Mouse (Mus musculus): ENCODE measurements around the gene Pwwp2a.

Gene Pwwp2a

DNA sequence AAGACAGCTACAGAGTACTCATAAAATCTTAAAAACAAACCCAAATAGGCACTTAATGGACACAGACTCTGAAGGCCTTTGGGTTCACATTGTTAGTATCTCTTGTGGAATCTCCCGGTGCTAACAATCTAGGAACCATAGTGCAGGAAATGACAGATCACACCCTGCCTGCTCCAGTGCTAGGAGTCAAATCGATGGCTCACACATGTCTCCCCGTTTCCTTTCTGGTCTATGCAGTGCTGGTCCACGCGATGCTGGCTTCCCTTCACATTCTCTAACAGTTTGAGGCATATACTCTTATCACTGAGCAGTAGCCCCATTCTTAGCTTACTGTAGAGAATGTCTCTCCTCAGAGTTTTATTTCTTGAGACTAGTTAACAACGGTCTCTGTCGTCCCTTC, 46.0 kb downstream of the Pwwp2a start:
- DNase-seq (ENCODE audit: low spot score in 2 of 2): no peak

DNA sequence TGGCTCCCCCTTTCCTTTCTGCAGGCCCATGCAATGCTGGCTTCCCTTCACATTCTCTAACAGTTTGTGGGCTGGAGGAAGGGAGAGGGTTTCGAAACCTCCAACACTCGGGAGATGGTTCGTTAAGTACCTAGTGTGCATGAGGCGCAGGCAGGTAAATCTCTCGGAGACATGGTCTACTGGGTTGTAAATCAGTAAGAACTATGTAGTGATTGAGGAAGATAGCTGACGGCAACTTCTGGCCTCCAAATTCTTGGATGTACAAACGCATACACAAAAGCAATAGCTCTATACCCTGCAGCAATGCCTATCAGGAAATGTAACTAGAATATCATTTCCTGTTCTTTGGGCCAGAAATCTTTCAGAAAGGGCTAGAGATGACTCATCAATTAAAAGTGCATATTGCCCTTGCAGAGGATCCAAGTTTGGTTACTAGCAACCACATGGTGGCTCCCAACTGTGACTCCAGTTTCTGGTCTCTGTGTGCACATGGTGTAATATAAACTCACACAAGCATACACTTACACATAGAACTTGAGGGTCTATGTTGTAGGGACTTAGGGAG, 47.0 kb downstream of the Pwwp2a start:
- DNase-seq (ENCODE audit: low spot score in 2 of 2): no peak

DNA sequence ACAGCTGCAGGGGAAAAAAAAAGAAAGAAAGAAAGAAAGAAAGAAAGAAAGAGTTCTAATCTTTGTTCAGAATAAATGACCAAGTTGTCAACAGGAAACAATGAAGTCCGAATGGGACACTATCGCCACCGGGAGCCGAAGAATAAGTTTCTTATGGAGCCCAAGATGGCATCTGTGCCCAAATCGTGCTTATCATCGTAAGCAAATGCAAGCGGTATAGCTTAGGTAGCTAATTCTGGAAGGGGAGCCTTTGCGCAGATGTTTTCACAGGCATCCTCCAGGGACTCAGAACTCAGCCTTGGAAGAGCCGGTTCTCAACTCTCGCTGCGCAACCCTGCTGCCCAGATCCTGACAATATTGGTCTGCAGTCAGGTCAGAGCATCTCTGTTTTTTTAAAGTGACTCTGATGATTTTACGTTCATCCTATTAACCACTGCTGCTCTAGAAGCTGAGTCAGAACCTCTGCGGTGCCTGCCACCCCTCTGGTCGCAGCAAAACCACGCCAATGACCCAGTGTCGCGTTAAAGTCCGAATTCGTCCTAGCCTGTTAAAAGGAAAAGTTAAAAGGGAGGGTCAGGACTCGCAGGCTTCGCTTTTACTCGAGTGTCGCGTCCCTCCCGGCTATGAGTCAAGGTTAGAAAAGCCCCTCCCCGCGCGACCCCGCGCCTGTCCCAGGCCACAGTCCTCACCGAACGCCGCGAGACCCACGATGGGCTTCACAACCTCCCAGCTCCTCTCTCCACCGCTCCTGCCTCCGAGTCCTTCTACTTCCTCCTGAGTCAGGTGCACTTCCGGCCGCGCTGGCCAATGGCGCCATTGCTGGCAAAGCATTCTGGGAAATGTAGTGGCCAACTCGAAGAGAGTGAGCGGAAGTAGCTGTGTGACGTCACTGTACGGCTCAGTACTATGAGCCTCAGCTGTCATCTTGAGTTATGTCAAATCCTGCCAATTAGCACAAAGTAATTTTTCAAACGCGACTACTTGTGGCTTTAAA, 65.7 kb downstream of the Pwwp2a start, which contains the start of gene Ttc1:
Ttc1 (minus strand) TSS at position 776 of the 994 bp plus-strand sequence.
- peak; percentile 91 to 93 for DNase-seq (ENCODE audit: low spot score in 2 of 2)

DNA sequence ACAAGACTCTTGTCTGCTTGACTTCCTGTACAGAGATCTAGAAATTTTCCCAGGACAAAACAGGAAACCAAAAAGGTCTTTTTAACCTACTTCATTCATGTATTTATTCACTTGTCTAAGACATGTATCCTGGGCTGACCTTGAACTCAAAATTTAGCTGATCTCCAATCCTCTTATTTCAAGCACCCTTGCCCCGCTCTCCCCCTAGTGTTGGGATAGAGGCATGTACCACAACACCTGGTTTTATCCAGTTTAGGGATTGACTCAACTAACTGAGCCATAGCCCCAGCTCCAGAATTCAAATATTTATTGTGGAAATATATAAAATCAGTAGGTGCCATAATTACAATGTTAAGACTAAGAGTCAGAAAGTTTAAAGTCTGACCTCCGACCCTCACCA, 69.7 kb downstream of the Pwwp2a start:
- DNase-seq (ENCODE audit: low spot score in 2 of 2): no peak

DNA sequence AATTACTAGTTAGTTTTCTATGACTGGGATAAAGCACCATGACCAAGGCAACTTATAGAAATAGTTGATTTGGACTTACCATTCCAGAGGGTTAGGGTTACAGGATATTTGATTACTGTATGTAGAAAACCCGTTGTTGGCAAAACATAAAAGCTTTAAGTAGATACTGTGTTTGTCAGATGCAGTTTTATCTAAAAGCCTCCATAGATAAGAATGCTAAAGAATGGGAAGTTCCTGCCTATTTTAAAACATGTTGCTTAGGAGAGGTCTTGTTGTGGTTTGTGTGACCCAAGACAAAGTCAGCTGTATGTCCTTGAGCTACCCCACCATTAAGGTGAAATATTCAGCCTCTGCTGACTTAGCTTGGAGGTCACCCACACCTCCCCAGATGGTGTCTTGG, 72.8 kb downstream of the Pwwp2a start:
- no peak for DNase-seq (ENCODE audit: low spot score in 2 of 2)

DNA sequence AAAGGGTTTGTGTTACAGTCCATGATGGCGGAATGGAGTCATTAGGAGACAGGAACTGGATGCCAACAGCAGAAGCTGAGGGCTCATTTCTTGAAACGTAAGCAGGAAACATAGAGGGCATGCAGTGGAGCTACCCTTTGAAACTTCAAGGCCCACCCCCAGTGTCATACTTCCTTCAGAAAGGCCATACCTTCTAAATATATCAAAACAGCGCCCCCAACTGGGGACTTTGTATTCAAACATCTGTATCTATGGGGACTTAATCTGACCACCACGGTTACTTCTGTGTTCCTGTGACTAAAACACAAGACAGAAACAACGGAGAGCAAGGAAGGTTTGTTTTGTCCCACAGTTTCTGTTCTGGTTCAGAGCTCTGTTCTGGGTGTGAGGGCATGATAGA, 73.6 kb downstream of the Pwwp2a start:
- DNase-seq (ENCODE audit: low spot score in 2 of 2): no peak

DNA sequence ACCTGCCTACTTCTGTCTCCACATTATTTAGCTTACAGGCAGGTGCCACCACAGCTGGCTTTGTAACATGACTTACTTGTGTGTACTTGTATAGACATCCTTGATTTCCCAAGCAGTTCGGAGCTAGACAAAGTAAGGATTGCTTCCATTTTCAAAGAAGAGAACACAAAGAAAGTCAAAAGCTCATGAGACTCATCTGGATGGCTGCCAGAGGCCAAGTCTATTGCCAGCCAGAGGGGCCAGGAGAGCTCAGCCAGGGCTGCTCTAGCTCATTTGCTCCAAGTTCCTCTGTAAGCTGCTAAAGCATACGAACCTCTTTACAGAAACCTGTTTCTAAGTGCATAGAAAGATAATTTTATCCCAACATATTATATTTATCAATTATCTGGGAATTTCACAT, 76.6 kb downstream of the Pwwp2a start:
- no peak for DNase-seq (ENCODE audit: low spot score in 2 of 2)

DNA sequence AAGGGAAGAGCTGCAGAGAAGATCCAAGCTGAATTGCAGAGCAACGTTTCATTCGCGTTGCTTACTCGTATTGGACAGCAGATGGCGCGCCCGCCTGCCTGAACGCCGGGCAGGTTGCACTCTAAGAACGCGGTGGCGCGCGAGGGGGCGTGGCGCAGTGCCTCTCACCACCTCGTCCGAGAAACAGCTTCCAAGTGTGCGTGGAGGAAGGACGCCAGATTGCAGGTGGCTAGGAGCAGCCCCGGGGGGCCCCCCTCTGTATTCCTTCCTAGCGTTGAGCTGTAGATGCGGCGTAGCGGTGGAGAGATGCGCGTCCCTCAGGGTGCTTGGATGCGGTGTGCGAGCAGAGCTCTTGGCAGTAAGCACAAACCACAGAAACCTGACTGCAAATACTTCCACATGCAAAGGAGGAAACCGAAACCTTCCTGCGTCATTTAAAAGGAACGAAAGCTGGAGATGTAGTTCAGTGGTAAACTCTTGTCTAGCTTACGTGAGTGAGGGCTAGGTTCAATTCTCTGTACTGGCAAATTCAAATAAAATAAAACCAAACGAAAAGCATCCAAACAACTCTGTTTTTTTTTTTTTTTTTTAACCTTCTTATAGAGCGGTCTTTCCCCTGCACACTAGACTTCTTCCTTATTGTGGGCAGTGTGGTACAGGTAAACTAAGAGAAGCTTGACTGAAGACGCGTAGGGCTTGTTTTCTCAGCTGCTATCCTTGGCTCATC, 85.3 kb downstream of the Pwwp2a start:
- peak; percentile 66 to 70 for DNase-seq (ENCODE audit: low spot score in 2 of 2)

DNA sequence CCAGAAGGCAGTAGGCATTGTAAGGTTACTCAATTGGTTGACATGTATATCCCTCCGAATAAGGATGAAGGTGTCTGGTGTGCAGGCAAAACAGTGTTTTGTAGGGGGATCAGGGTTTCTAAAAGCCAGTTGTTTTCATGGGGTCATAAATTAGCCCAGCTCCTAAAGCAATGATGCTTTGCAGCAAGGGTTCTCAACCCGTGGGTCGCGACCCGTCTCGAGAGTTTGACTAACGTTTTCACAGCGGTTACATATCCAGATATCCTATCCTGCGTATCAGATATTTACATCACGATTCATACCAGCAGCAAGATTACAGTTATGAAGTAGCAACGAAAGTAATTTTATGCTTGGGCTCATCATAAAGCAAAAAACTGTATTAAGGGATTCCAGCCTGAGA, 86.0 kb downstream of the Pwwp2a start:
- DNase-seq (ENCODE audit: low spot score in 2 of 2): no peak

DNA sequence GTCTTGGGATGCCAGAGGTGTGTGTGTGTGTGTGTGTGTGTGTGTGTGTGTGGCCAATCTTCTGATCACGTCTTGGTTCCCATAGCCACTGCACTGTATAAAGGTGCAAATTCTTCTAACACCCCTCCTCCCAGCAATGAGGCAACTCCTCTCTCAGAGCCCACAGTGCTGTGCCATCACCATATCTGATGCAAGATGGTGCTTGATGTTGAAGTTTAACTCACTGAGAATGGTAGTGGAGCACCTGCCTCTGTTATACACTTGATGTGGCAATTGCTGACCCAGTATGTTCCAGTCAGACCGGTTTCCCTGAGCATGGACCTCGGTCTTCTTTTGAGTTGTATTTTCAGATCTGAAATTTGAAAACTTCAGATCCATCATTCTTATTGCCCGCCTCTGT, 88.3 kb downstream of the Pwwp2a start:
- DNase-seq (ENCODE audit: low spot score in 2 of 2): no peak

Data from frontal cortex, postnatal 25 days (tissue).